Mouse (Mus musculus): ENCODE measurements around the gene Per1. TPM values are rescaled to one million over a fixed set of nuclear protein-coding genes. Genes with fewer than 3 reads are reported as not detected.

The Per1 gene
- total and polyA plus RNA-seq, 2 experiments from 2014 or later: 15.4 to 28.5 TPM

DNA sequence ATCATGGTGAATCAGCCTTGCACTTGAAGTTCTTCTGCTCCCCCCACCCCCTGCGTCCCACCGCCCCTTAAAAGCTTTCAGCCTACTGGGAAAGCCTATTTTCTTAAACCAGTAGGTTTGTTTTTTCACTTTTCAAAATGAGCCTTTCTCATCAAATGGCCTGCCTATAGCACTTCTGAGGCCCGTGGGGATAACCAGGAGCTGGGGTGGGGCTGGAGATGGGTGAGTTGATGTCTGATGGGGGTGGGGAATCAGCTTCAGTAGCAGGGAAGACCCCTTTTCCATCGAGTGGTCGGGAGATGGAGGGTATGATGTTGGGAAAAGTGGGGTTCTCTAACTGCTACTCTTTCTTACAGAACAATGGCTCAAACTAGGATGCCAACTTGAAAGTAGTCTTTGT, 21.8 kb downstream of the Per1 start:
- Histone ChIP-seq H3K27ac (ENCODE audit: low read depth, low read length) (no peak overlapping the region), H3K9me3 (ENCODE audit: low read length) (no peaks in the 10 kb centered on the region), H3K36me3 (ENCODE audit: insufficient read depth, low read length) (no peaks in the 10 kb centered on the region), H3K4me2 (ENCODE audit: low read depth, low read length, poor library complexity, severe bottlenecking) (peak overlapping the region; percentile 98), H3K4me3 (ENCODE audit: low read depth, low read length) (peak overlapping the region; percentile 85; the same call in 1 of the 2 replicates), H3K27me3 (ENCODE audit: insufficient read depth, low read length) (peaks cover 4% of the 10 kb centered on the region; the same call in 1 of the 2 replicates), H3K4me1 (ENCODE audit: insufficient read depth, low read length) (peaks cover 21% of the 10 kb centered on the region), H3K9ac (replicated peaks; ENCODE audit: low read length, poor library complexity, severe bottlenecking) (peak overlapping the region; percentile 61; the same call in 1 of the 2 replicates)
- no peak for DNase-seq (ENCODE audit: low spot score)
- no peak for ATAC-seq (ENCODE audit: low FRiP score)
- no peak for TF ChIP-seq CTCF (IDR thresholded peaks at IDR 0.05)
- WGBS: 56% methylated on average over 5 of the region's 5 CpGs

DNA sequence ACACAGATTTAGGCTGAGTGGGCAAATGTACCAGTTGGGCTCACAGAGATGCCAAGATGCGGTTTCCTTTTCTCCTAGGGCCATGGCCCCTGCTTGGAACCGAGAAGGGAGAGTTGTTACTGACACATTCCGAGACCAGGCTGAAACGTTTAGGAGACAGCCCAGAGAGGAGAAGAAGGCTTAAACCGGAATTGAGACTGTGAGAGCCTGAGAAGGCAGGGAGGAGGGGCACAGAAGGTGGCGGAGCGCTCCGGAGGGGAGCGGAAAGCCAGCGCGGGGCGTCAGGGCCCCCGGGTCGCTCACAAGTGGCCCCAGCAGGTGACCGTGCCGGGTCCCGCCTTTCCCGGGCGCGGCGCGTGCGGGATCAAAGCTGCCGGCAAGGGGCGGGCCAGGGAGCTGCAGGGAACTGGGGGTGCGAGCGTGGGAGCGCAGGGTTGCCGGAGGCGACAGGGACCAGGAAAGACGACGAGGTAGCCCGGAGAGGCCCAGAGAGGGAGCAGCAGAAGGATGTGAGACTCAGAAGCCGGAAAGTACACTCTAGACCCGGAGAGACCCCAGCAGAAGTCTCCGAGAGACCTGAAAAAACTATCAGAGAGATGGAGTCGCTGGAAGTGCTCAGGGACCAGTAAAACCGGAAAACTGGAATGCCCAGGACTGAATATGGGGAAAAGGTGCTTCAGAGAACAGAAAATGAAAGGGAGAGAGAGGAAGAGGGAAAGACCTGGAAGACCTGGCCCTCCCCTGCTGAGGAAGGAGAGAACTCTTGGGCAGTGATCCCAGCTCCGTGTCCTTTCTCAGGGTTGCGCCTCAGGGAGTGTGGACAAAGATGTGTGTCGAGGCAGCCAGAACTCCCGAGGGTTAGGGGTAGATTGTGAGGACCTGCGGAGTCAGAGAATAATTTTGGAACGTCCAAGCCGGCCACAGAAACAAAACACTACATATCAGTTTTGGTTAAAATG, 23.0 kb downstream of the Per1 start:
- Histone ChIP-seq H3K4me1 (ENCODE audit: insufficient read depth, low read length) (peaks cover 21% of the 10 kb centered on the region), H3K4me3 (ENCODE audit: low read depth, low read length) (peak overlapping the region; percentile 85), H3K36me3 (ENCODE audit: insufficient read depth, low read length) (no peaks in the 10 kb centered on the region), H3K27ac (ENCODE audit: low read depth, low read length) (peak overlapping the region; percentile 64), H3K27me3 (ENCODE audit: insufficient read depth, low read length) (peaks cover 4% of the 10 kb centered on the region; the same call in 1 of the 2 replicates), H3K9ac (replicated peaks; ENCODE audit: low read length, poor library complexity, severe bottlenecking) (peak overlapping the region; percentile 61), H3K9me3 (ENCODE audit: low read length) (no peaks in the 10 kb centered on the region), H3K4me2 (ENCODE audit: low read depth, low read length, poor library complexity, severe bottlenecking) (peak overlapping the region; percentile 98)
- DNase-seq (ENCODE audit: low spot score) (peak; percentile 46), ATAC-seq (ENCODE audit: low FRiP score) (no peak)
- TF ChIP-seq CTCF (IDR thresholded peaks at IDR 0.05): no peak
- WGBS: under 1% methylated on average over 45 of the region's 45 CpGs

GRCm38 (mm10) chr11:69118765-69119164, 23.7 kb downstream of the Per1 start:
- peaks cover 21% of the 10 kb centered on the region for H3K4me1 ChIP-seq (ENCODE audit: insufficient read depth, low read length)
- no peak overlapping the region for H3K9ac ChIP-seq (replicated peaks; ENCODE audit: low read length, poor library complexity, severe bottlenecking)
- ATAC-seq (ENCODE audit: low FRiP score): no peak; the same call in 1 of the 2 replicates

GRCm38 (mm10) chr11:69119446-69120155, 24.6 kb downstream of the Per1 start:
- H3K4me2 ChIP-seq (ENCODE audit: low read depth, low read length, poor library complexity, severe bottlenecking): peak overlapping the region; percentile 98
- H3K4me3 ChIP-seq (ENCODE audit: low read depth, low read length): peak overlapping the region; percentile 85
- WGBS: 33% methylated on average over 14 of the region's 14 CpGs
- H3K36me3 ChIP-seq (ENCODE audit: insufficient read depth, low read length): no peaks in the 10 kb centered on the region
- ATAC-seq (ENCODE audit: low FRiP score): no peak
- H3K27ac ChIP-seq (ENCODE audit: low read depth, low read length): no peak overlapping the region
- no peak for DNase-seq (ENCODE audit: low spot score)
- peaks cover 21% of the 10 kb centered on the region for H3K4me1 ChIP-seq (ENCODE audit: insufficient read depth, low read length)
- H3K9ac ChIP-seq (replicated peaks; ENCODE audit: low read length, poor library complexity, severe bottlenecking): 0 out of 2 replicates have a peak overlapping the region, but pooled peaks have one; percentile 24
- no peak for TF ChIP-seq CTCF (IDR thresholded peaks at IDR 0.05)
- H3K9me3 ChIP-seq (ENCODE audit: low read length): no peaks in the 10 kb centered on the region
- peaks cover 4% of the 10 kb centered on the region; the same call in 1 of the 2 replicates for H3K27me3 ChIP-seq (ENCODE audit: insufficient read depth, low read length)

More at GRCm38 (mm10) chr11:69118765-69119164, 23.7 kb downstream of the Per1 start:
- Histone ChIP-seq H3K27ac (ENCODE audit: low read depth, low read length) (no peak overlapping the region), H3K4me2 (ENCODE audit: low read depth, low read length, poor library complexity, severe bottlenecking) (peak overlapping the region; percentile 98), H3K27me3 (ENCODE audit: insufficient read depth, low read length) (peaks cover 4% of the 10 kb centered on the region; the same call in 1 of the 2 replicates), H3K4me3 (ENCODE audit: low read depth, low read length) (peak overlapping the region; percentile 85), H3K9me3 (ENCODE audit: low read length) (no peaks in the 10 kb centered on the region), H3K36me3 (ENCODE audit: insufficient read depth, low read length) (no peaks in the 10 kb centered on the region)
- under 1% methylated on average over 15 of the region's 15 CpGs for WGBS
- DNase-seq (ENCODE audit: low spot score): peak; percentile 91
- TF ChIP-seq CTCF (IDR thresholded peaks at IDR 0.05): no peak

- Histone ChIP-seq H3K27me3 (ENCODE audit: insufficient read depth, low read length) (peaks cover 4% of the 10 kb centered on the region; the same call in 1 of the 2 replicates), H3K4me1 (ENCODE audit: insufficient read depth, low read length) (peaks cover 21% of the 10 kb centered on the region), H3K4me3 (ENCODE audit: low read depth, low read length) (peak within 1 kb of the TSS; percentile 85), H3K36me3 (ENCODE audit: insufficient read depth, low read length) (no peaks in the 10 kb centered on the region), H3K9me3 (ENCODE audit: low read length) (no peaks in the 10 kb centered on the region), H3K9ac (replicated peaks; ENCODE audit: low read length, poor library complexity, severe bottlenecking) (peak within 1 kb of the TSS; percentile 24; the same call in 1 of the 2 replicates), H3K4me2 (ENCODE audit: low read depth, low read length, poor library complexity, severe bottlenecking) (peak within 1 kb of the TSS; percentile 98), H3K27ac (ENCODE audit: low read depth, low read length) (no peak within 1 kb of the TSS)
- no peak for TF ChIP-seq CTCF (IDR thresholded peaks at IDR 0.05)
- 4% methylated on average over 27 of the region's 27 CpGs for WGBS
- DNase-seq (ENCODE audit: low spot score) (no peak), ATAC-seq (ENCODE audit: low FRiP score) (no peak)
Observed at GRCm38 (mm10) chr11:69120221-69121000, 25.4 kb downstream of the Per1 start, which contains the start of gene Hes7. TSS of gene Hes7 (plus strand) at chr11:69120404.
